Mouse (Mus musculus): Measurements from ENCODE around the gene Sesn3.

DNA sequence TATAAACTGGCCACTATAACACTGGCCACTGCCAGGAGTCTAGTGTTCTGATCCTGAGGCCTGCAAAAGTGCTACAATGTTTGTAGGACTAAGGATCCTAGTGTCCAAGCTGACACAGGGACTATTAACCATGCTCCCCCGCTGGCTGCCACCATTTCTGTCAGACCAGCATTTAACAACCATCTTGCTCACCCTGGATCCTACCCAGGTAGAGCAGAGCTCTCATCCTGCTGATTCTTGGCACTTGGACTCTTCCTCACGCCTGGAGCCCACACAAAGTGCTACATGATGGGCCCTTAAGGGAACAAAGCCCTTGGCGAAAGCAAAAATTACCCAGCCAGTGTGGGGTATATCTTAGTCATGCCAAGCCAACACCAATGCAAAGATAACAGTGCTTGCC lies 62.0 kb downstream of the Sesn3 start:
- no peak for TF ChIP-seq CTCF (IDR thresholded peaks at IDR 0.05)
- TF ChIP-seq EP300 (IDR thresholded peaks at IDR 0.05), result no peak

Data from lung, postnatal 0 days (tissue).